Mouse (Mus musculus): ENCODE measurements around the gene Apoc3. TPM values are rescaled to one million over a fixed set of nuclear protein-coding genes. Genes with fewer than 3 reads are reported as not detected.

The Apoc3 gene
- polyA plus RNA-seq, 1 experiment from 2014 or later = not detected

Other genes with a start within 250 kb of the Apoc3 start
- gene Pafah1b2, start 222.9 kb downstream of the Apoc3 start, polyA plus RNA-seq (2014; fragmentation: Nextera tagmentation; extraction: Ambion mirVana) = 291 and 338 TPM in 2 replicates
- 10.3 and 11.4 TPM in 2 replicates for gene Sik3, start 222.8 kb downstream of the Apoc3 start, polyA plus RNA-seq (2014; fragmentation: Nextera tagmentation; extraction: Ambion mirVana)
- gene Apoa1, start 7.1 kb downstream of the Apoc3 start, polyA plus RNA-seq (2014; fragmentation: Nextera tagmentation; extraction: Ambion mirVana) = 4.2 and 5.4 TPM in 2 replicates
- not detected in 2 replicates for gene Apoa4, start 5.1 kb upstream of the Apoc3 start, polyA plus RNA-seq (2014; fragmentation: Nextera tagmentation; extraction: Ambion mirVana)
- gene Apoa5, start 33.0 kb upstream of the Apoc3 start, polyA plus RNA-seq (2014; fragmentation: Nextera tagmentation; extraction: Ambion mirVana) = not detected in 2 replicates
- gene Zpr1, start 37.4 kb upstream of the Apoc3 start, polyA plus RNA-seq (2014; fragmentation: Nextera tagmentation; extraction: Ambion mirVana) = 55.3 and 60.3 TPM in 2 replicates
- 15.5 and 16.9 TPM in 2 replicates for gene Bud13, start 47.4 kb upstream of the Apoc3 start, polyA plus RNA-seq (2014; fragmentation: Nextera tagmentation; extraction: Ambion mirVana)
- not detected in 2 replicates for gene 4931429L15Rik, start 84.3 kb upstream of the Apoc3 start, polyA plus RNA-seq (2014; fragmentation: Nextera tagmentation; extraction: Ambion mirVana)

Data from midbrain, embryonic 14.5 days (tissue).